Mouse (Mus musculus): ENCODE data around the gene Pik3ap1.

DNA sequence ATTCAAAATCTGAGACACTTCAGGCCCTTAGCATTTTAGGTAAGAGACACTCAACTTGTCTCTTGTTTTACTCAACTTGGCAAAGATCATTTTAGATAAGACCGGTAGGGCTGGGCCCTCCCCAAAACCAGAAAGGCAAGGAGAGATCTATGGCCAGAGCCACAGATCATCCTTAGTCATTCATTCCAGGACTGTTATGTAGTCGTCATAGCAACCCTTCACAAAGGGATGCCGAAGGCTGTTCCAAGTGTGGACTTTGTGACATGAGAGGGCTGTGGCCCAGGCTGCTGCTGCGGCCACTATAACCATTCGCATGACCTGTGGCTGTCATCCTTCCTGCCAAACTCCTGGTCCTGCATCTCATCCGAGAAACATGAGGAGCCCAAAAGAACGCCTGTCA, 54.5 kb downstream of the Pik3ap1 start:
- TF ChIP-seq CTCF (IDR thresholded peaks at IDR 0.05) = no peak
- TF ChIP-seq POLR2A (IDR thresholded peaks at IDR 0.05; ENCODE audit: insufficient read depth, low read depth, low read length) = no peak
- no peak for TF ChIP-seq EP300 (IDR thresholded peaks at IDR 0.05; ENCODE audit: insufficient read depth, low read depth, low read length)
